Mouse (Mus musculus): ENCODE measurements around the gene Fam19a1. TPM values are rescaled to one million over a fixed set of nuclear protein-coding genes. Genes with fewer than 3 reads are reported as not detected.
A peak's percentile ranks its signal among the peaks of the same experiment; 100 is the strongest.

The Fam19a1 gene
- total RNA-seq, 4 experiments from 2014 or later: 1.6 to 4.4 (median 2.8) TPM

DNA sequence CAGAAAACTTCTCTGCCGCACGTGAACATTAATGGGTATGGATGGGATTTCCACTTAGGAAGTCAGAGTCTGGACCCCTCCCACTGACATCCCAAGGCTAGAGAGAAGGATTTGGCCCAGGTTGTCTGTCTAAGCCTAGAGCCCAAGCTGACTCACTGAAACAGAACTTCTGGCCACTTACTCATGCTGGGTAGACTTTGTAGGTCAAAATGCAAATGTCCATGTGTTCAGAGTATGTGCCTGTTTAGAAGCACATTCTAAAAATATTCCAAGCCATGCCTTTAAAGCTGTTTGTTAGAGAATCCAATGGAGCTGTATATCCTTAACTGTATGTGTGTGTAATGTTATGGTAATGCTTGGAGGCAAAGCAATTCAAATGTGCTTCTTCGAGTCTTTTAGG is 145.7 kb downstream of the Fam19a1 start:
- no peak for DNase-seq

DNA sequence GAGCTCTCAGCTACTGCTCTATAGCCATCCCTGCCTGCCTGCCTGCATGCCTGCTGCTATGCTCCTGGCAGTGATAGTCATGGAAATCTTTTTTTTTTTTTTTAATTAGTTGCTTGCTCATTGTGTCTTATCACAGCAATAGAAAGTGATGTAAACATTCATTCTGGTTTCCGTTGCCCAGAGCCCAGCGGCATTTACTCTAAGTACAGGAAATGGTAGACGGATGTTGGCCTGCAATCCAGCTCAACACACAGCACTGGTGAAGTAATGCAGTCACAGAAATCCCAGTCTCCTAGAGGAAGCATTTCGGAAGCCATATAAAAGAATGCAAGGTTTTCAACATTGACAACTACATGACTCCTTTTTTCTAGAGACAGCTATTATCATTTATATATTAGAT is 153.5 kb downstream of the Fam19a1 start:
- no peak for DNase-seq

DNA sequence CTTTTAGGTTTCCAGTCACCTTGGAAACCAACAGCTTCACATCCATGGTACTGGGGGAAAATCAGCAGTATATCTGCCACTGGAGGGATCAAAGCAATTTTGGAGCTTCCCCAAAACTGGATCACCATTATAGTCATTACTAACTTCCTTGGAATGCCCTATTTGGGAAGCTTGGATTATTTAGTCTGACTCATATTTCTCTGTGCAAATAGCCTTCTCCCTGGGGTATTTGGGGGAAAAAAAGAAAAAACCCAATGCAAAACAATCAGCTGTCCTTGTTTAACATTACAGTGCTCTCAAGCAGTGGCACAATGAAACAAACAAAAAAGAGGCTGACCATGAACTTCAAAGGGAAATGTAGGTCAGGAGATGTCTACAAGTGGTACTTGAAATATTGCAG is 155.8 kb downstream of the Fam19a1 start:
- DNase-seq: no peak

DNA sequence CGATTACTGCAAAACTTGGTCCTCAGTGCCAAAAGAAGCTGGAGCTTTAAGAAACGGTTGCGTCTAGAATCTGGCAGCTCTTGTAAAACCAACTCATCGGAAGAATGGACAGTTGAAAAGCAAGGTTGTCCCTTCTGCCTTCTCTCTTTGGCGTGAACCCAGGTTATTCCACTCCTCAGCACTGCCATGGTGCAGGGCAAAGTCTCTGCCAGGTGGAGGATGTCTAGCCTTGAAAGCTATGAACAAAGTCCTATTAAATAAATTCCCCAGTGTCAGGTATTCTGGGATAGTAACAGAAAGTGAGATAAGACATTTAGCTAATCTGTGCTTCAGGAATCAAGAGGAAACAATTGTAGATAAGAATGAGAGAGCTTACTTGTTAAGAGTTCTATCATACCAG is 157.5 kb downstream of the Fam19a1 start:
- no peak for DNase-seq

DNA sequence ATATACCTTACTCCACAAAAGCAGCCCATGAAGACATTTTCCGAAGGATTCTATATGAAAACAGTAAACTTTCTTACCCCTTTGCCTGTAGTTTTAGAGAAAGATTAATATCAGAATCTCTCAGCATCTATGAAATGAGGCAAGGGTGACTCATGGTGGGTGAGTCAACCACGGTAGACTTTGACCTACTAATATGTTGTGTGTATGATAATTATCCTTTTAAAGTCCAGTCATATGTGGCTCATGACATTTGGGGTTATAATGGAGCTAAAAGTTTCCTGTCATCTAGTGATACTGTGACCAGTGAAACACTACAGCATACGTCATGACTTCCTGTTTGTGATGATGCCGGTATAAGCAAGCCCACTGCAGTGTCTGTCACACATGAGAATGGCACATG is 170.8 kb downstream of the Fam19a1 start:
- DNase-seq: no peak

DNA sequence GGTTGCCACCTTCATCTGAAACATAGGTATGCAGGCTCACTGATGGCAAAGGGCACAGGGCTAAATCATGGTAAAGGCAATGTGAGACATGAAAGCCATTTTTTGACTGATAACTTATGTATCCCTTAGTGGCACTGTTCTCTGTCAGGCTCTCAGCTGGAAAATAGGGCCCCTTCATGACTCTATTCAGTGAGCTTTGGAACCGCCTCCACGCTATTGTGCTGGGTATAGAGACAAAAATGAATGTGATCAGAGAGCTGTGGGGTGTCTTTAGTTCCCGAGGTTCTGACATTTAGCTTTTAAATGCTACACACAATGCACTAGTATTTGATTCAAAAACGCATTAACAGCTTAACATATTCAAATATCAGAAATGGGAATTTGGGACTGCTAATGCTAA is 171.6 kb downstream of the Fam19a1 start:
- DNase-seq: no peak

DNA sequence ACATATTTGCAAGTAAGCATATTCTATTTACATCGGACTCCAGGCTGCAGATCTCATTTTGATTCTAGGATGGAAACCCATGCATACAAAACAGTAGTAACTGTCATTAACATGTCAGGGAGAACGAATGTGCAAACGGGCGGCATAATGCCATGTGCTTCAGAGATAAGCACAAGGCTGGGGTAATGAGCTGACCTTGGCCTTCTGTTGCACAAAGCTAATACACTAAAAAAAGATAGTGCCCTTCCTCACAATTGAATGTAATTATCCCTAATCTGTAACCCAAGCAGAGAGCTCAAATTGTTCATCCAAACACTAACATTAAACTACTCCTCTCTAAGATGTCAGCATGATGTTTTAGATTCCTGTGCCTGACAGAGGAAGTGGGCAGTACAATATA is 173.3 kb downstream of the Fam19a1 start:
- peak; percentile 40 for DNase-seq

DNA sequence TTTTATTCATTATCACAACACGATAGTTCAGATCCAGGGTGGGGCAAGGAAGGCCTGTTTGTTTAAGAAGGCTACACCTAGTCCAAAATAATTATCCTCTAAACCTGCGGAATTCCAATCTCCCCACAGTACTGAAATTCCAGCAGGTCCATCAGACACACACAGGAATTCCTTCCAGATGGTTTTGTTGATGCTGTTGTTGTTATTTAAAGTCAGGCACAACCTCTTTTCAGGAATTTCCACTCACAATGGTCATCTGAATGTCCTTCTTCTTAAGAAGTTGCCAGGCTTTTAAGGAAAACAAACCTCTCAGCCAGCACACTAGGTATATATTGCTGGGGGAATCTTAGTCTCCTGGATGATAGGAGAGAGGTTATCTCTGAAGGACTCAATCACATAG is 174.4 kb downstream of the Fam19a1 start:
- no peak for DNase-seq

DNA sequence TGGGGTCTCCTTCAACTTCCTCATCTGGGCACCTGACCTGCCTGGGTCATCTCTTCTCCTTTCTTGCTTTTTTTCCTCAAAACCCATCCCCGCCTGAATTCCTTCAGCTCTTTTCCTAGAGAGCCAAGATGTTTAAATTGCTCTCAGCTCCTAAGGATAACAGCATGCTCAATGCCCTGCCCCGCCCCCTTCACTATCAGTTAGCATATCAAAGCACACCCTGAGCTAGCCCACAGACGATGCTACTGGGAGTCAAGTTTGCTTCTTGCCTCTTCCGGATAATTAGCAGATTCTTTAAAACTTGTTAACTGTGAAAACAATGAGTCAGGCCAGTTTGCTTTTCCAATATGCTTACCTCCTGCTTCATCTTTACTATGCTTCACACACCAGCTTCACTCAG is 176.7 kb downstream of the Fam19a1 start:
- no peak for DNase-seq

DNA sequence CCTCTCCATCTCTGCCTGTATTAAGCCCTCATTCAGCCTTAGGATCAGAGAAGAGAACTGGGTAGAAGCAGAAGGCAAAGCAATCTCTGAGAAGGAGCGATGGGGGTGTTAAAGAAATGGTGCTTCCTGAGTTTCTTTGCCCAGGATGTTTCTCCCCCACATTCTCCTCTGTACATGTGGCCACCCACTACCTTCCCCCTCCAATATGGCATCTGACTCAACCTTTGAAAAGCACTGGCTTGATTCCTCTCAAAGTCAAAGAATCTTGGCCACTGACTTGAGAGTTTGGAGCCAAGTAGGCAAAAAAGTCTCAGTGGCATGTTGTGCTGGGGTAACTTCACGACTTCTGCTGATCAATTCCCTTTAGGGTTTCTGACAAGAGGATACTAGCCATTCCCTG is 234.5 kb downstream of the Fam19a1 start:
- DNase-seq: no peak

DNA sequence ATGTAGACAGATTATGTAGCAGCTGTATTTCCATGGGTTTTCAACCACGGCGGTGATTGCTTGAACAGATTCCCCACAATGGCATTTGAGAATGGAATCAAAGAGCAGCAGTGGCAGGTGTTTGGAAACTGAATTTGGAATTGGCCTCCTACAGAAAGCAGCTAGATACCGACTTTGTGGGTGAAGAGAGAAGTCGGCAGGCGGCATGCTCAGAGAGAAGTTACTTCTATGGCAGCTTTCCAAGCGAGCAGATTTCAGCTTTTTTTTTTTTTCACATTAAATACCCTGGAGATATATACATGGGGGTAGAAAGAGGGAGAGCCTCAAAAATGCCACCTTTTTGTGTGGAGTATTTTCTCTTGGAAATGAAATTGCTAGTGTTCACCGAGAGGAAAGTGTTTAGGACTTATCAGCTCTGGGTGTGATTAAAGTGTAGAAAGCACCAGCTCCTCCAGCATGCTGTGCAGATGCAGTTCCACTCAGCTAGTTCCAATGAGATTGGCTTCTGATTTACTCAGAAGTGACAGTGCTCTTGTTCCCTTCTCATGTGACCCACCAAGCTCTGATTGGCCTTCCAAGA is 236.6 kb downstream of the Fam19a1 start:
- DNase-seq: no peak

DNA sequence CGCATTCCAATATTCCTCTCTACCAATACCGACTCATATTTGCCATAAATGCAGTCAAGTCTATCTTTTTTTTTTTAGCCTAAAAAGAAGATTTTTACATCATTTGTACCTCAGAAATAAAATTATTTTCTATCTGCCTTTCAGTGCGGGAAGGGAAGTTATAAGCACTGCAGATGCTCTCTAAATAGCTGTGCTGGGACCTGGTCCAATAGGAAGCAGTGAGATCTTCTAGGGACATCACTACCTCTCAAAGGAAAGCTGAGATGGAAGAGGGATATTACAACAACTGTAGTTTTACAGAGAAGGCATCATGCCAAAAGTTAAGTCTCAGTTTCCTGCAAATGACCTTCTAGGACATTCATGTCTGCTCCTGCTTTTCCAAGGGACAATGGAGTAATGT is 256.6 kb downstream of the Fam19a1 start:
- no peak for DNase-seq

DNA sequence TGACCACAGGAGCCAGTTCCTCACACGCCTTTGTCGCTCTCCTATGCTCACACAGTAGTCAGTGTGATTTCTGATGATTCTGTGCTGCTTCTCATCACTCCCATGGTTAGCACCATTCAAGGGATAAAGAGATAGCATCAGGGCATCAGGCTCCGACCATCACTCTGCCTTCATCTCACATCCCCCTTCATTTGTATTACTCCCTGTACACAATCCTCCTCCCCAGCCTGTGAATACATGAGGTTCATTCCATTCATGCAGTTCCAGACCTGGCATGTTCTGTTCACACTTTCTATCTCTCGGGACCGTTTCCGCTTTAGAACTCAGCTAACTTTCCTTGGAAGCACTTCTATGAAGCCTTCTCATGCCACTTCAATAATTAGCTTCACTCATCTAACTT is 259.9 kb downstream of the Fam19a1 start:
- no peak for DNase-seq

DNA sequence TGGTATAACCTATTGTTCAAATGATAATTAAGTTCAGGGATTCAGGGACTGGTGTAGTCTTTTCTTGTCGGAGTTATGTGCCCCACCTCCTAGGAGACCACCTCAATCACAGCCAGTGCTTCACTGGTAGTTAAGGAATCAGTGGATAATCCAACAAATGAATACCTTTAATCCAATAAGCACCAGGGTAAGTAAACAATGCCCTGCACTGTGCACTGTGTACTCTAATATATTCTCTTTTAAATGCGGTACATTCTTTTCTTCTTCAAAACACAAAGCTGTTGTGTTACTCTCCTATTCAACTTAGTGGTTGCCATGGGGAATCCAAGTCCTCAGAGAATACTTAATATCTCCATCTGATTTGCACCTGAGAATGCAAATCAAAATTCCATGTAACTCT is 260.3 kb downstream of the Fam19a1 start:
- no peak for DNase-seq

DNA sequence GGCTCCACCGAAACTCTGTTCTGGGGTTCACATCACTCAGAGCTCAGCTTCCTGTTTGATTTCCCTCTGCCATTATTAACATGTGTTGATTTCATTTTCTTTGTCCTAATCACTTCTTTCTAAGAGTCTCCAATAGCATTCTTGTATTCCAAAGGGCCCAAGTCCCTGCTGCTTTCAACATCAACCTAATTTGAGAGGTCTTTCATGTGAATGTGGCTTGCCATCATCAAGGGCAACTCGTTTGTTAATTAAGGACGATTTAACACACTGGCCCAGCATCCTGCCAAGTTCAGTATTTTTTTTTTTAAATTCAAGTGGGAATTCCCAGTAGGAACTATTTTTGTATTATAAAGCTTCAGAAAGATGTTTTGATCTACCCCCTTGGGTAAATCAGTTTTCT is 263.8 kb downstream of the Fam19a1 start:
- DNase-seq: no peak

DNA sequence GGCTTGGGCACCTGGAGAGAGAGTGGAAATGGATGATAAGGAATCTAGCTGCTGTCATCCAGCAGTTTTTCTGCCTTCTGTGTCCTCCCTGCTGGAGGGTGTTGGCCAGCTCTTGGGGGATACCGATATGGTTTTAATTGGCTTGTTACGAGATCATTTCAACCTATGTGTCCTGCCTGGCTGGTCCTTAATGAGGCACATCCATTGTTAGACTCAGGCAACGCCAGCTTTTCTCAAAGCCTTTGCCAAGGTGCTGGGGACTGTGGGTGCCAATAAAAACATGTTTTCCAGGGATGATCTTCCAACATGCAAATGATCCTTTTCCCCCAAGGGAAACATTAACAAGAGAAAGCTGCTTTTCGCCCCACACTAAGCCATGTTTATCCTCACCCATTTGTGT is 266.3 kb downstream of the Fam19a1 start:
- no peak for DNase-seq

DNA sequence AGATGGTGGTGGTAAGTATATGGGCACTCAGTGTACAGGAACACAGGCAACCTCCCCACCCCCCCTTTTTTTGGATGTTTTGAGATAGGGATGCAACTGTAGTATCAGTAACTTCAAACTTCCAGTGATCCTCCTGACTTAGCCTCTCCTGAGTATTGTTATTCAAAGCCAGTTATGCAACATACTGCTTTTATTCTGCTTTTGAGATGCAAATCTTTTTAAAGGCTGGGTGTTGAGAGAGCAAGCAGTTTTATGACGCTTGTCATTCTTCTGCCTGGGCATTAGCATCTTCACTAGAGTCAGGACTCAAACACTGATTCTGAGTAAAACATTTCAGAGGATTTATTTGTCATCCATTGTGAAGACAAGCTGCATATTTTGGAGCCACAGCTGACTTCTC is 271.5 kb downstream of the Fam19a1 start:
- no peak for DNase-seq

DNA sequence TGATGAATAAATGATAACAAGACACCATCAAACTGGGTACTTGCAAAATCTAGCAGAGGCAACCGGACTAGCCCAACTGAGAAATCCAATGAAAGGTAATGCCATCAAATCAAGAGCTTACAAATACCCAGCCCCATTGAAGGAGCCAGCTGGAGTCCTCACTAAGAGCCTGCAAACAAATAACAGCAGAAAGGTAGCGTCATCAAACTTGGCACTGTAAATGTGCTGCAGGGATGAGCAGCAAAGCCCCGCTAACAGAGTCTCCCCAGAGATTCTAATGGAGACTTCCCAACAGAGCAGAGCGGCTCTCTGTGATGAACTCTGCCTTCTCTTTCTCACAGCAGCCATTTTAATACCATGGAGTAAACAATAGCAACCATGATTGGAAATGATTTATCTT is 305.9 kb downstream of the Fam19a1 start:
- DNase-seq: no peak

DNA sequence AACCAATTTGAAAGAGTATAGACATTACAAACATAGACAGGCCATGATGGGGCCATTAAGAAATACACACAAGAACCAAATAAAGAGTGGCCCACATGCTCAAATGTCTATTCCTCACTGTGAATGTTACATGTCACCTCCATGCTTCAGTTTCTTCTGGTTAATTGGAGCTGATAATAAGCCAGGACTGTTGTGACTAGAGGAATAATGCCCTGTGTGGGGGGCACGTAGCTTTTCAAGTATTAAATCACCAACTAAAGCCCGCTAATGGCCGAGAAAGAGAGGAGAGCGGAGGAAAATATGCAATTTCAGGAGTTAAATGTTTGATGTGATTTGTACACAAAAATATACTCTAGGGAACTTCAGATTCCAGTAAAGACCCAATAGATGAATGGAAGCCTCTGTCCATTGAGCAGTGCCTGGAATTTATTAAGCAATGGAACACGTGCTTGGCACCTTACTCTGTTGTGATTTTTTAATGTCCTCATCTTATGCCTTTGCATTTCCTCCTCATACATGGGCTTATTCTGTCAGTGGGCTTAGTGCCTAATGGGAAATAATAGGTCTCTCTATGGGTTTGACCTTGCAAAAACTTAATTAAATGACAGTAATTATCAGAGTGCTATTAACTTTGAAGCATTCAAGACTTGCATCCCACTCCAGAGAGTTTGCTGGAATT is 306.9 kb downstream of the Fam19a1 start:
- DNase-seq: no peak

DNA sequence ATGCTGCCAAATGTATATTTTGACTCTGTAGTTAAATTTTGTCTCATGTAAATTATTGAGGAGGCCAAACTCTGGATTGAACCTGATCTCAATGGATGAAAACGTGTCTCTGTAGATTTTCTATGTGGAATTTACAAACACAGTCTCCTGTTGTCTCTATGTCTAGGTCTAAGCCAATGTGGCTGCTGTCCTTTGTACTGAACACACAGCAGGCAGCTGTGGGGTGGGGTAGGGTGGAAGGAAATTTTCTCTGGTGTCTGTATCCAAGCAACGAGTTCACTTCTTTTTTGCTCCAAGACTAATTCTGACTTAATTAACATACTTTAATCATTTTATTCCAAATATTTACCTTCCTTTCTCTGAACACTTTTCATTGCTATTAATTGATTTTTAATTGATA is 307.6 kb downstream of the Fam19a1 start:
- no peak for DNase-seq

DNA sequence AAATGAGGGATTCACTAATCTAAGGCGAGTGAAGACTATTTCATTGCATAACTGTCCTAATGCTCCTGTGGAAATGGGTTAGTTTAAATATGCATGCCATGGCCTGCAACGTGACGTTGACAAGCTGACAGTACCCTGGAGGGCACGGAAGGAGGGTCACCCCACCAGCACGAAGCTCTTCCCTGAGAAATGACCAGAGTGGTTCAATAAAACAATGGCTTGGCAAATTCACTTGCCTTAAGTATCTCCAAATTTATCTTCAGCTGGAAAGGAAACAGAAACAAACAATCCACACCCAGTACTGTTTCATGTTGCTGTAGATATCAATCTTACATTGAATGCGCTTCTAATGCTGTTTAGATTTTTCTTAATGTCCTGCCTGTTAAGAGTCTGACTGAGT is 316.4 kb downstream of the Fam19a1 start:
- no peak for DNase-seq

DNA sequence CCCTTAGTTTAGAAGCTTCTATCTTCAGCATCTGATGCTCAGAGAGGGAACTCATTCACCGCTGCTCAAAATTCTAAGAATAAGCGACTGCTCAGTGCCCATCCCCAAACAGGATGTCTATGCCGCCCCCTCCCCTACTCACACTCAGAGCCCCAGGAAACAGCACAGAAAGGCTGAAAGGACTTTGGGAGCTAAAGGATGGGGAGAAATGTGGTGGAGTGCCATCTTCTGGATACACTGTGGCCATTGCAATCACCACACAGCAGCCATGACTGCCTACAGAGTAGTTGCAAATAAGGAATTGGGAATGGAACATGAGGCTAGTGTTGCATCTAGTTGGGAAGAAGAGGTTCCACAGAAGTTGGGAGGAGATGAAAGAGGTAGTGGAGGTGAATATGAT is 319.4 kb downstream of the Fam19a1 start:
- DNase-seq: no peak

DNA sequence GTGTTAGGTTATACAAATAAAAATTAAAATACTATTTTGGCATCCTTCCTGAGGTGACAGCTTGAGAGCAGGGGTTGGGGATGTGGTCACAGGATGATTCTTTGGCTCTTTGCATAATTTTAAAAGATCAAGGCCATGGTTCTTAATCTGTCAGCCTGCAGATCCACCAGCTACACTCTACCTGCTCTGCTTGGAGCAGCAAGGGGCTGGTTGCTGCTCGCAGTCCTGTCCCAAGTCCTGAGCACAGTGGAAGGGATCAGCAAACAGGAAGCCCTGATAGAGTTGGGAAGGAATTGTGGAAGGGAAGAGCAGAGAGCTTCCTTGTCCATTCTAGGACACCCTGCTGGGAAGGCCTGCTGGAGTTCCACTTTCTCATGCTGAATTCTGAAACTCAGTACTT is 320.9 kb downstream of the Fam19a1 start:
- no peak for DNase-seq

DNA sequence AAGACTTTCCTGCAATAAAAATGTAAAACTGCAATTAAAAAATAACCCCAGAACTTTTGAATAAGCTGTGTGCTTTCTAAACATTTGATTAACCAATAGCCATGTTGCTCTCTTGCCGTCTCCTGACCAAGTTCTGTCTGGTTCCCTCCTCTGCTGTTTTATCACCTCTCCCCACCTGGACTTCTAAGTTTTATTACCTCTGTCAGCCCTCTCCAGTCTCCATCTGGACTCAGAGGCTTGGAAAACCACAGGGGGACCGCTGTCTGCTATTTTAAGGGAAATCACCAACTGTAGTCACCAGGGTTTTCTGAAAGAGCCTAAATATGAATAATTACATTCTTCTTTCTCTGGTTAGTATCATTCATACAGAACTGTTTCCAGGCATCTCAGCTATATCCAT is 322.6 kb downstream of the Fam19a1 start:
- DNase-seq: no peak

DNA sequence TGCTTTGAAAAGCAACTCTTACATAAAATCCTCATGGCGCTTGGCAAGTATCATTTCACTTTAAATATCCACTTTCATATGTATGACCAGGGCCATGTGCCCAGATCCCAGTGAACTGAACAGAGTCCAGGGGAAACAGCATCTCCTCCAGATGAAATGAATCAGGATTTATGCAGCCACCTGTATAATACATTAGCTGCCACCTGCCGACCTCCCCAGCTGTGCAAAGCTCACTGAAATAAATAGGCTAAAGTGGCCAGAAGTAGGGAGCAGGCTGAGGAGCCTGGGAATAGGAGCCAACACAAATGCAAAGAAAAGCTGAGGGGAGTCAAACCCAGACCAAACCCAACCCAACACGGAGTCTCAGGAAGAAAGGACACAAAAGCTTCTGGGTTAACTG is 324.9 kb downstream of the Fam19a1 start:
- DNase-seq: no peak

All from adrenal gland, adult 8-10 months (tissue).